Comparison of ENCODE assay signal across 14 mouse cellular contexts in the genomic region with DNA sequence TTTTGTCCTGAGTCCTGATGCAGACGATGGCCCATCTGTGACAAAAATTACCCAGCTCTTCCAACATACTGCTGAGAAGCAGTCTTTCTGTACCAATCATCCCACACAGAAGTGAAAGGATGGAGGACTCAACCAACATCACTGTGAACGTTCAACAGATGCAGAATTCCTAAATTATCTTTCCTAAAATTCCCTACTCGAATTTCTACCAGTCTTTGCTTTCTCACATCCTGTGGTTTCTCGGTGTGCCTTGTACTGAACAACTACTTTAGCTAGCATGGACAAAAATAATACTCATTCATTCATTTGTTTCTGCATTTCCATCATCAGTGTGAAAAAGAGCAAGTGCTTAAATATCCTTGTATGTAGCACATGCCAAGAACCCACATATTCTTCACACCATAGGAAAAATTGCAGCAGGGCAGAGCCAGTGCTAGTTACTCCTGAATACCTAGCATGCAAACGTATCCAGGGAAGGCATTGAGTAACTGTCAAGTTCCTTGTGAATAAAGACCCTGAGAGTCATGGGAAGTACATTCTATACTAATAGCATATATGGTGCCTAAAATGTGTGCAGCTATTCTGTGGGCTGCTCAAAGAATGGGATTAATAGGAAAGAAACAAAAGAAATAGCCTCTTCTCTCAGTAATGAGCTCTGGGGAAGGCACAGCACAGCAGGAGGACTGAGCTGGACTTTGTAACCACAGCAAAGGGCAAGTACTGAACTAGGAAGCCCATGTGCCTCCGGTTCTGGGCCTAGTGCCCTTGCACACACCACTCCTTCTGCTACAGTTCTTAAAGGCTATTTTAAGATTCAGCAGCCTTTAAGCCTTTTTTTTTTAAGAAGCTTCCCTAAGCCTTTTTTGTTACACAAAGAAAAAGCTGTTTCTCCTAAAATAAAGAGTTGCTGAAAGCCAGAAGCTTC.
DNase-seq lines count a peak whose midpoint lies in the region; ATAC-seq lines count a peak whose summit lies in the region.
"Had no signal": no experiment of that assay in that cellular context is flagged by ENCODE, and none has a peak within 500 bp of the region (broad histone marks: within the 10 kb centered on the region; RNA-seq: fewer than 3 reads in every experiment).

No protein-coding gene starts in this region.

- H3K27ac ChIP-seq in forebrain, embryonic 15.5 days (replicated peaks) = 0 out of 2 replicates have a peak overlapping the region, but pooled peaks have one; percentile 31
- H3K27ac ChIP-seq: heart, embryonic 13.5 days; hindbrain, embryonic 12.5 days; limb, embryonic 13.5 days had no signal

- no peak overlapping the region for H3K9ac ChIP-seq in forebrain, embryonic 15.5 days (replicated peaks)
- H3K9ac ChIP-seq: heart, embryonic 13.5 days; hindbrain, embryonic 12.5 days; limb, embryonic 13.5 days; lung, embryonic 14.5 days had no signal

- DNase-seq in layer of hippocampus, adult 9-11 months = peak; percentile 16
- no peak for DNase-seq in layer of hippocampus, adult 8-10 months (ENCODE audit: low spot score in 2 of 2)
- DNase-seq in kidney, postnatal 36 days = peak; percentile 73 to 76
- peak; percentile 5 for DNase-seq in right cerebral cortex, postnatal 25 days
- DNase-seq in adrenal gland, adult 18-20 months (ENCODE audit: low spot score in 2 of 2) = no peak
- DNase-seq in lung, adult 18-20 months = no peak
- DNase-seq: adrenal gland, adult 8-10 months; gastrocnemius, postnatal 14 days; lung, embryonic 14.5 days had no signal

- 54% methylated on average over 6 of the region's 6 CpGs for WGBS in forebrain, embryonic 15.5 days

- H3K4me2 ChIP-seq in forebrain, embryonic 15.5 days (replicated peaks) = no peak overlapping the region
- H3K4me2 ChIP-seq: heart, embryonic 13.5 days; hindbrain, embryonic 12.5 days; limb, embryonic 13.5 days; lung, embryonic 14.5 days had no signal

- no peak for ATAC-seq in forebrain, embryonic 15.5 days (replicated peaks)

- H3K4me1 ChIP-seq in forebrain, embryonic 15.5 days = peaks cover 4% of the 10 kb centered on the region
- H3K4me1 ChIP-seq: heart, embryonic 13.5 days; hindbrain, embryonic 12.5 days; megakaryocyte, embryonic 14.5 days had no signal

- no peaks in the 10 kb centered on the region for H3K27me3 ChIP-seq in forebrain, embryonic 15.5 days
- H3K27me3 ChIP-seq: heart, embryonic 13.5 days; hindbrain, embryonic 12.5 days; limb, embryonic 13.5 days; megakaryocyte, embryonic 14.5 days had no signal

- H3K9me3 ChIP-seq in forebrain, embryonic 15.5 days = no peaks in the 10 kb centered on the region
- H3K9me3 ChIP-seq: heart, embryonic 13.5 days; hindbrain, embryonic 12.5 days; megakaryocyte, embryonic 14.5 days had no signal

- H3K4me3 ChIP-seq in forebrain, embryonic 15.5 days = no peak overlapping the region
- H3K4me3 ChIP-seq: heart, embryonic 13.5 days; hindbrain, embryonic 12.5 days; limb, embryonic 13.5 days; megakaryocyte, embryonic 14.5 days had no signal

- no peaks in the 10 kb centered on the region for H3K36me3 ChIP-seq in forebrain, embryonic 15.5 days
- H3K36me3 ChIP-seq: heart, embryonic 13.5 days; hindbrain, embryonic 12.5 days; limb, embryonic 13.5 days had no signal

Comparison
In these comparisons a context has a peak if more than half of its experiments do, and no peak if none do; other contexts are left out.
1. DNase-seq: peak in layer of hippocampus, adult 9-11 months (single experiment), kidney, postnatal 36 days (2 of 2) and right cerebral cortex, postnatal 25 days (single experiment); none in layer of hippocampus, adult 8-10 months (0 of 2), adrenal gland, adult 18-20 months (0 of 2) and lung, adult 18-20 months (0 of 2).